Mouse (Mus musculus): ENCODE data around the gene Nexn. TPM values are rescaled to one million over a fixed set of nuclear protein-coding genes. Genes with fewer than 3 reads are reported as not detected.
A peak's percentile ranks its signal among the peaks of the same experiment; 100 is the strongest.

Gene Nexn
- polyA plus RNA-seq, 1 experiment from 2014 or later, result 326 TPM

DNA sequence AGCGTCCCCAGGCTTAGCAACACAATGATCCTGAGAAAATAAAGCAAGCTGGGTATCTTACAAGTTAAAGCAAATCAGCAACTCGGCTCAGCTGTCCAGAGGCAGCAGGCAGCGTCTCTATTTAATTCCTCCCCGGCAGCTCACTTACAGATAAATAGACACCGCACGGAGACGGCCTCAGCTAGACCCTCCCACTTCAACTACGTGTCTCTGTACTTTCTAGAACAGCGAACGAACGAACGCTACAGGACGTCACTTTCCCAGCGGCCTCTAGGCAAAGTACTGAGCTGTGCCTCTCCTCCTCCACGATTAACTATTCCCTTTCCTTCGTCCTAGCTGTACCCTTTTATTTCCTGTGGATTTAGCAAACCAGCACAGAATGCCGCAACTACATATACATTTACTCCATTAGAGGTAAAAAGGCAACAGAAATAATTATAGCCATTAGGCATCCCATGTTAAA is 72.5 kb downstream of the Nexn start:
- H3K4me2 ChIP-seq, result peak overlapping the region; percentile 59
- ATAC-seq (replicated peaks; ENCODE audit: insufficient number of reproducible peaks, insufficient read depth, low FRiP score, low read depth), result peak; percentile 96
- peak overlapping the region; percentile 69 for H3K4me3 ChIP-seq
- under 1% methylated on average over 17 of the region's 17 CpGs for WGBS
- H3K27ac ChIP-seq, result peak overlapping the region; percentile 94
- peaks cover 16% of the 10 kb centered on the region for H3K4me1 ChIP-seq (replicated peaks)
- no peaks in the 10 kb centered on the region for H3K27me3 ChIP-seq
- H3K9me3 ChIP-seq (replicated peaks), result no peaks in the 10 kb centered on the region
- no peaks in the 10 kb centered on the region for H3K36me3 ChIP-seq
- peak overlapping the region; percentile 70 for H3K9ac ChIP-seq

GRCm38 (mm10) chr3:152193177-152193576 is 73.0 kb downstream of the Nexn start:
- peak overlapping the region; percentile 69 for H3K4me3 ChIP-seq
- peak overlapping the region; percentile 59 for H3K4me2 ChIP-seq
- H3K27me3 ChIP-seq, result no peaks in the 10 kb centered on the region
- 2% methylated on average over 7 of the region's 7 CpGs for WGBS
- H3K27ac ChIP-seq, result peak overlapping the region; percentile 94
- peaks cover 17% of the 10 kb centered on the region for H3K4me1 ChIP-seq (replicated peaks)
- no peaks in the 10 kb centered on the region for H3K9me3 ChIP-seq (replicated peaks)
- H3K36me3 ChIP-seq, result no peaks in the 10 kb centered on the region
- ATAC-seq (replicated peaks; ENCODE audit: insufficient number of reproducible peaks, insufficient read depth, low FRiP score, low read depth), result no peak
- H3K9ac ChIP-seq, result peak overlapping the region; percentile 70

GRCm38 (mm10) chr3:152192238-152192931 is 73.8 kb downstream of the Nexn start:
- ATAC-seq (replicated peaks; ENCODE audit: insufficient number of reproducible peaks, insufficient read depth, low FRiP score, low read depth), result no peak

DNA sequence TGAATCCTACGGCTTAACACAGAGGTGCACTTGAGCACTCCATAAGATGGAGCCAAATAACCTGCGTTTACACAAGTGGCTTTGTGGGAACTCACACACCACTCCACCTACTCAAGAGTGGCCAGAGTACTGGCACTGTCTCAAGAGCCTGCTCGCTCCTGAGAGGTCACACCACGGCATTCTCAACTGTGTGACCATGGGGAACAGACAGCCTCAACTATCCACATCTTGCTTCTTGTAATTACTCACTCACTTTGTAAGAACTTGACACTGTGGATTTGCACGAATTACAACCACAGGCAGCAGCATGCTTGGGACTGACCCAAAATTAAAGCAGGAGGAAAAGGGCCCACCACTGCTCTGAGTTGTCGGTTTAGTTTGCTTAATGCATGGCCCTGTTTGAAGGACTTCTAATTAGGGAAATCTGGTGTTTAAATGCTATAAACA is 74.3 kb downstream of the Nexn start:
- H3K36me3 ChIP-seq, result no peaks in the 10 kb centered on the region
- H3K9ac ChIP-seq, result peak overlapping the region; percentile 49
- no peaks in the 10 kb centered on the region for H3K9me3 ChIP-seq (replicated peaks)
- H3K27me3 ChIP-seq, result no peaks in the 10 kb centered on the region
- peak overlapping the region; percentile 89 for H3K27ac ChIP-seq
- H3K4me1 ChIP-seq (replicated peaks), result peaks cover 27% of the 10 kb centered on the region
- WGBS, result 4% methylated on average over 6 of the region's 6 CpGs
- H3K4me3 ChIP-seq, result peak overlapping the region; percentile 56
- ATAC-seq (replicated peaks; ENCODE audit: insufficient number of reproducible peaks, insufficient read depth, low FRiP score, low read depth), result peak; percentile 43
- H3K4me2 ChIP-seq, result peak overlapping the region; percentile 67

More at GRCm38 (mm10) chr3:152192238-152192931, 73.8 kb downstream of the Nexn start:
- H3K27ac ChIP-seq, result peak overlapping the region; percentile 89
- WGBS, result 7% methylated on average over 11 of the region's 11 CpGs
- H3K4me2 ChIP-seq, result peak overlapping the region; percentile 67
- no peaks in the 10 kb centered on the region for H3K9me3 ChIP-seq (replicated peaks)
- H3K27me3 ChIP-seq, result no peaks in the 10 kb centered on the region
- peak overlapping the region; percentile 56 for H3K4me3 ChIP-seq
- H3K4me1 ChIP-seq (replicated peaks), result peaks cover 24% of the 10 kb centered on the region
- H3K36me3 ChIP-seq, result no peaks in the 10 kb centered on the region
- peak overlapping the region; percentile 49 for H3K9ac ChIP-seq

DNA sequence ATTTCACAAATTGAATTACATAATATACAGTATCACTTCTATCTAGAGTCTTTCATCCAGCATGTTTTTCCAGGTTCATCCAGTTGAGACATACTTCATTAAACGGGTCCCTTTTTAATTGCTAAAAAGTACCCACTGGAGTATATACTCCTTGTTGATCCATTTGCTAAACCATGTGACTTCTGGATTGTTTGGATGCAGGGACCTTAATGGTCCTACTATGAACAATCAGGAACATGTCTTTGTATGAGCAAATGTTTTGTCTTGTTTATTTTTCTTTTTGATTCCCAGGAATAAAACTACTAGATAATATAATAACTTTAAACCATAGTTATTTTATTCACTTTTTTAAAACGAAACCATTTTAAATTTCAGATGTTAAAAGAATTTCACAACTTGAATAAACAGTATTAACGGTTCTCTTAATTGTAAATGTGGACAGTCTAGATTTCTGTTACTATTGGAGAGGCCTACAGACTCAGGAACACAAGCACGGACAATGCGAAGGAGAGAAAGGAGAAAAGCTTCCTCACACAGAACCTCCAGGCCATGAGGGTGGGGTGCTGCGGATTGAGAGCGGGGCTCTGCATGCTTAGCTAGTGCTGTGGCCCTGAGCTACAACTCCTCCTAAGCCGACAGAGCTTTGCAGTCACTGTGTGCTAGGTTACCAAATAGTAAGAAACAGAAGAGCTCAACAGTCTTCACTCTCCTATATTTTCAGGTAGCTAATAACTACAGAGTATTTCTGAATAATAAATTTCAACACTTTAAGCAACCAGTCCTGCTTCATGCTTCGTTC is 75.3 kb downstream of the Nexn start:
- Histone ChIP-seq H3K4me1 (replicated peaks) (peaks cover 35% of the 10 kb centered on the region), H3K27me3 (no peaks in the 10 kb centered on the region)
- 47% methylated on average over 9 of the region's 9 CpGs for WGBS

DNA sequence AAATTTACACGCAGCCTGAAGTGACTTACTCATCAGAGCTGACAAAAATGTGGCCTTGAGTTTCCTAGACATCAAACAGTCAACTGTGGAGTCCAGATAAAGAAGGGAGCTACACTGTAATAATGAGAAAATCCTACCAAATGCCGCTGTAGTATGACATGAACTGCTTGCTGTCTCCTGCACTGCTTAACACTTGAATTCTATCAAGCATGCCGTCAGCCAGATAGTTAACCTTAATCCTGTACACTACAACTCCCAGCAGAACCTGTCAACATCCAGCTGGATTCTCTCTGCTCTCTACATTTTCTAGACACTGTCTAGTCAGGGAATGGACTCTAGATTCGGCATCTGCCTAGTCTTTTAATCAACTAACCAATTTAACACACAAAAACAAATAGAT is 76.8 kb downstream of the Nexn start:
- H3K4me2 ChIP-seq, result peak overlapping the region; percentile 41
- WGBS, result 23% methylated on average over 4 of the region's 4 CpGs
- ATAC-seq (replicated peaks; ENCODE audit: insufficient number of reproducible peaks, insufficient read depth, low FRiP score, low read depth), result 0 out of 2 replicates have a peak, but pooled peaks have one; percentile 12
- peak overlapping the region; percentile 22; the same call in 1 of the 2 replicates for H3K4me3 ChIP-seq
- no peaks in the 10 kb centered on the region for H3K27me3 ChIP-seq
- no peak overlapping the region for H3K9ac ChIP-seq
- peaks cover 40% of the 10 kb centered on the region for H3K4me1 ChIP-seq (replicated peaks)
- H3K27ac ChIP-seq, result peak overlapping the region; percentile 76
- H3K9me3 ChIP-seq (replicated peaks), result no peaks in the 10 kb centered on the region
- H3K36me3 ChIP-seq, result peaks cover 15% of the 10 kb centered on the region

More for the DNA sequence above, 75.3 kb downstream of the Nexn start:
- Histone ChIP-seq H3K4me3 (peak overlapping the region; percentile 56), H3K4me2 (peak overlapping the region; percentile 67), H3K9ac (peak overlapping the region; percentile 45), H3K9me3 (replicated peaks) (no peaks in the 10 kb centered on the region), H3K27ac (peak overlapping the region; percentile 60), H3K36me3 (peaks cover 1% of the 10 kb centered on the region; the same call in 1 of the 2 replicates)
- no peak for ATAC-seq (replicated peaks; ENCODE audit: insufficient number of reproducible peaks, insufficient read depth, low FRiP score, low read depth)

Other genes with a start within 250 kb of the Nexn start
- gene Gipc2, start 100.1 kb downstream of the Nexn start, polyA plus RNA-seq (2015; fragmentation: Nextera tagmentation; extraction: Ambion mirVana), result 4.6 and 5.0 TPM in 2 replicates
- 44.4 and 50.3 TPM in 2 replicates for gene Dnajb4, start 56.0 kb downstream of the Nexn start, polyA plus RNA-seq (2015; fragmentation: Nextera tagmentation; extraction: Ambion mirVana)
- 106 and 115 TPM in 2 replicates for gene Fubp1, start 55.9 kb downstream of the Nexn start, polyA plus RNA-seq (2015; fragmentation: Nextera tagmentation; extraction: Ambion mirVana)
- gene Miga1, start 74.1 kb upstream of the Nexn start, polyA plus RNA-seq (2015; fragmentation: Nextera tagmentation; extraction: Ambion mirVana), result 12.8 and 13.4 TPM in 2 replicates
- gene Usp33, start 80.1 kb upstream of the Nexn start, polyA plus RNA-seq (2015; fragmentation: Nextera tagmentation; extraction: Ambion mirVana), result 25.0 and 29.2 TPM in 2 replicates
- gene Zzz3, start 129.1 kb upstream of the Nexn start, polyA plus RNA-seq (2015; fragmentation: Nextera tagmentation; extraction: Ambion mirVana), result 22.7 and 27.0 TPM in 2 replicates

Measured in heart, embryonic 15.5 days (tissue).